15 mouse cellular contexts compared by ENCODE assay signal in the genomic region with DNA sequence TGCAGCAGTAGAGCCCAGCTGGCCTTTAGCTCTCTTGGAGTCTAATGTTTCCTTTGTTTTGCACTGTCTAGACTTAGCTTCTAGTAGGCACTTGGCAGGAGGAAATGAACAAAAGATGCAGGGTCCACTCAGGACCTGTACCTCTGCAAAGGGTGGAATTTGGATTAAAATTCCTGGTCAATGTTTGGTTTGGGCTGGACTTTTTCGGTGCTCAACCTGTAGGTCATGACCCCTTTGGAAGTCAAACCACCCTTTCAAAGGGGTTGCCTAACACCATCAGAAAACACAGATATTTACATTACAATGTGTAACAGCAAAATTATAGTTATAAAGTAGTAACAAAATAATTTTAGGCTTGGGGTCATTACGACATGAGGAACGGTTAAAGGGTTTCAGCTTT. TPM values are rescaled to one million over a fixed set of nuclear protein-coding genes. Genes with fewer than 3 reads are reported as not detected.
DNase-seq lines count a peak whose midpoint lies in the region; ATAC-seq and TF ChIP-seq lines count a peak whose summit lies in the region.
"Had no signal": no experiment of that assay in that cellular context is flagged by ENCODE, and none has a peak within 500 bp of the region (broad histone marks: within the 10 kb centered on the region; RNA-seq: fewer than 3 reads in every experiment).

No protein-coding gene starts in this region.

- no peak for DNase-seq in heart, postnatal 36 days
- no peak for DNase-seq in lung, embryonic 14.5 days
- DNase-seq in lung, postnatal 4 days = no peak
- no peak for DNase-seq in Muller cell, postnatal 12 days (ENCODE audit: inconsistent ontology term)
- no peak for DNase-seq in spleen, postnatal 10 days (ENCODE audit: low spot score in 2 of 2)
- DNase-seq: adrenal gland, adult 8-10 months; kidney, adult 9 months; lung, adult 18-20 months; right cerebral cortex, postnatal 14 days had no signal

- H3K9ac ChIP-seq in heart, embryonic 13.5 days = no peak overlapping the region
- no peak overlapping the region for H3K9ac ChIP-seq in lung, embryonic 14.5 days
- no peak overlapping the region for H3K9ac ChIP-seq in limb, embryonic 12.5 days (replicated peaks)
- H3K9ac ChIP-seq: forebrain, embryonic 13.5 days had no signal

- H3K36me3 ChIP-seq in heart, embryonic 13.5 days = no peaks in the 10 kb centered on the region
- H3K36me3 ChIP-seq in lung, embryonic 14.5 days (ENCODE audit: insufficient read depth) = no peaks in the 10 kb centered on the region
- no peaks in the 10 kb centered on the region for H3K36me3 ChIP-seq in limb, embryonic 12.5 days

- H3K4me3 ChIP-seq in heart, embryonic 13.5 days = no peak overlapping the region
- no peak overlapping the region for H3K4me3 ChIP-seq in lung, embryonic 14.5 days (ENCODE audit: low read depth, low read length)
- no peak overlapping the region for H3K4me3 ChIP-seq in limb, embryonic 12.5 days (replicated peaks)
- H3K4me3 ChIP-seq: forebrain, embryonic 13.5 days had no signal

- H3K4me1 ChIP-seq in heart, embryonic 13.5 days = peaks cover 62% of the 10 kb centered on the region
- H3K4me1 ChIP-seq in lung, embryonic 14.5 days (ENCODE audit: insufficient read depth) = peaks cover 37% of the 10 kb centered on the region
- peaks cover 73% of the 10 kb centered on the region for H3K4me1 ChIP-seq in limb, embryonic 12.5 days (replicated peaks)

- WGBS in heart, embryonic 13.5 days = 85% methylated on average over 3 of the region's 3 CpGs
- WGBS in lung, embryonic 14.5 days = 74% methylated on average over 3 of the region's 3 CpGs
- WGBS in limb, embryonic 12.5 days = 49% methylated on average over 3 of the region's 3 CpGs

- H3K4me2 ChIP-seq in heart, embryonic 13.5 days = no peak overlapping the region
- no peak overlapping the region for H3K4me2 ChIP-seq in lung, embryonic 14.5 days
- no peak overlapping the region for H3K4me2 ChIP-seq in limb, embryonic 12.5 days
- H3K4me2 ChIP-seq: forebrain, embryonic 13.5 days had no signal

- ATAC-seq in heart, embryonic 13.5 days (ENCODE audit: extremely low read depth, insufficient number of reproducible peaks, low FRiP score, low TSS enrichment) = no peak
- ATAC-seq in lung, embryonic 14.5 days (ENCODE audit: insufficient read depth) = no peak
- no peak for ATAC-seq in limb, embryonic 12.5 days (ENCODE audit: insufficient number of reproducible peaks, insufficient read depth, low FRiP score, low TSS enrichment, low read depth)
- ATAC-seq: forebrain, embryonic 13.5 days had no signal

- no peaks in the 10 kb centered on the region for H3K9me3 ChIP-seq in heart, embryonic 13.5 days
- H3K9me3 ChIP-seq in lung, embryonic 14.5 days (ENCODE audit: low read depth, low read length) = no peaks in the 10 kb centered on the region
- H3K9me3 ChIP-seq in limb, embryonic 12.5 days = no peaks in the 10 kb centered on the region
- H3K9me3 ChIP-seq: forebrain, embryonic 13.5 days had no signal

- intact Hi-C loops in heart, postnatal 36 days (cut with DNase I) = loop anchor here (2.0 kb wide), 1 partner anchor 38 kb away; no protein-coding TSS in a partner anchor

- peak overlapping the region; percentile 93 for H3K27ac ChIP-seq in heart, embryonic 13.5 days (replicated peaks)
- peak overlapping the region; percentile 76 for H3K27ac ChIP-seq in lung, embryonic 14.5 days (ENCODE audit: low read depth)
- peak overlapping the region; percentile 96 for H3K27ac ChIP-seq in limb, embryonic 12.5 days
- H3K27ac ChIP-seq: forebrain, embryonic 13.5 days had no signal

- TF ChIP-seq CTCF in lung, embryonic 14.5 days (IDR thresholded peaks at IDR 0.05; ENCODE audit: low read depth) = no peak

- H3K27me3 ChIP-seq in heart, embryonic 13.5 days (replicated peaks) = no peaks in the 10 kb centered on the region
- H3K27me3 ChIP-seq in lung, embryonic 14.5 days (ENCODE audit: insufficient read depth, low read length) = no peaks in the 10 kb centered on the region
- no peaks in the 10 kb centered on the region for H3K27me3 ChIP-seq in limb, embryonic 12.5 days
- H3K27me3 ChIP-seq: CH12.LX; forebrain, embryonic 13.5 days had no signal

RNA-seq across cellular contexts. Expression of a gene that starts 21.1 kb away (rescaled TPM):
- 37.1 and 41.6 TPM in 2 replicates for polyA plus RNA-seq in heart, embryonic 13.5 days (2015; fragmentation: Nextera tagmentation; extraction: Ambion mirVana)
- total RNA-seq in heart, postnatal 36 days (2021) = 10 to 100 TPM; 31.8 to 38.1 TPM
- 50.1 and 52.9 TPM in 2 replicates for polyA plus RNA-seq in lung, embryonic 14.5 days (2014; fragmentation: Nextera tagmentation; extraction: Ambion mirVana)
- 50.4 and 53.0 TPM in 2 replicates for polyA plus RNA-seq in limb, embryonic 12.5 days (2016; fragmentation: Nextera tagmentation; extraction: Ambion mirVana)

RNA-seq across cellular contexts. Expression of a gene that starts 34.1 kb away (rescaled TPM):
- polyA plus RNA-seq in heart, embryonic 13.5 days (2015; fragmentation: Nextera tagmentation; extraction: Ambion mirVana) = 1.1 and 1.8 TPM in 2 replicates
- total RNA-seq in heart, postnatal 36 days (2021) = not detected
- 0.34 TPM in 1 of 2 replicates, not detected in the other for polyA plus RNA-seq in lung, embryonic 14.5 days (2014; fragmentation: Nextera tagmentation; extraction: Ambion mirVana)
- 8.1 and 9.4 TPM in 2 replicates for polyA plus RNA-seq in limb, embryonic 12.5 days (2016; fragmentation: Nextera tagmentation; extraction: Ambion mirVana)
- total RNA-seq: CH12.LX; layer of hippocampus, postnatal 14 days; megakaryocyte, adult 5-6 weeks had no signal

RNA-seq across cellular contexts. Expression of a gene that starts 48.2 kb away (rescaled TPM):
- 6.3 and 6.6 TPM in 2 replicates for polyA plus RNA-seq in heart, embryonic 13.5 days (2015; fragmentation: Nextera tagmentation; extraction: Ambion mirVana)
- total RNA-seq in heart, postnatal 36 days (2021) = 10 to 100 TPM; 37.8 to 39.9 TPM
- polyA plus RNA-seq in lung, embryonic 14.5 days (2014; fragmentation: Nextera tagmentation; extraction: Ambion mirVana) = 16.5 and 16.6 TPM in 2 replicates
- 17.7 and 18.5 TPM in 2 replicates for polyA plus RNA-seq in limb, embryonic 12.5 days (2016; fragmentation: Nextera tagmentation; extraction: Ambion mirVana)

RNA-seq across cellular contexts. Expression of a gene that starts 57.7 kb away (rescaled TPM):
- 61.6 and 61.9 TPM in 2 replicates for polyA plus RNA-seq in heart, embryonic 13.5 days (2015; fragmentation: Nextera tagmentation; extraction: Ambion mirVana)
- 1 to 10 TPM; 8.9 to 9.9 TPM for total RNA-seq in heart, postnatal 36 days (2021)
- 70.3 and 82.4 TPM in 2 replicates for polyA plus RNA-seq in lung, embryonic 14.5 days (2014; fragmentation: Nextera tagmentation; extraction: Ambion mirVana)
- 62.0 and 62.9 TPM in 2 replicates for polyA plus RNA-seq in limb, embryonic 12.5 days (2016; fragmentation: Nextera tagmentation; extraction: Ambion mirVana)
- total RNA-seq: CH12.LX had no signal
